Mouse (Mus musculus) heart, embryonic 11.5 days (tissue): ENCODE data around the gene Tagln. TPM values are rescaled to one million over a fixed set of nuclear protein-coding genes. Genes with fewer than 3 reads are reported as not detected.

ENCODE experiments used
- ATAC-seq: fragments of 200-750 bp; cut with Nextera tagmentation; replicated peaks from 2 replicates; pipeline ENCODE4 v1.8.0; 2017; ENCODE audit warnings: moderate library complexity; ENCODE audit not compliant: insufficient number of reproducible peaks, low FRiP score, low TSS enrichment
- H3K27ac ChIP-seq: fragments of 300-500 bp; sonication (generic); 2 replicates; pipeline ENCODE4 v1.5.1; 2014; ENCODE audit warnings: mild to moderate bottlenecking, low read depth, low read length
- H3K27me3 ChIP-seq: fragments of 300-500 bp; sonication (generic); 2 replicates; pipeline ENCODE4 v1.6.1; 2014; ENCODE audit warnings: mild to moderate bottlenecking, low read length, mixed read lengths; ENCODE audit not compliant: control insufficient read depth, insufficient read depth
- H3K36me3 ChIP-seq: fragments of 300-500 bp; sonication (generic); 2 replicates; pipeline ENCODE4 v1.6.1; 2014; ENCODE audit warnings: mild to moderate bottlenecking, low read length, moderate library complexity, mixed read lengths; ENCODE audit not compliant: control insufficient read depth, insufficient read depth
- H3K4me1 ChIP-seq: fragments of 300-500 bp; sonication (generic); 2 replicates; pipeline ENCODE4 v1.6.1; 2014; ENCODE audit warnings: low read length; ENCODE audit not compliant: control insufficient read depth, insufficient read depth
- H3K4me2 ChIP-seq: fragments of 300-500 bp; sonication (generic); 2 replicates; pipeline ENCODE4 v1.6.1; 2014; ENCODE audit warnings: mild to moderate bottlenecking, moderate library complexity
- H3K4me3 ChIP-seq: fragments of 300-500 bp; sonication (generic); 2 replicates; pipeline ENCODE4 v1.5.1; 2014; ENCODE audit warnings: low read depth, low read length
- H3K9ac ChIP-seq: fragments of 300-500 bp; sonication (generic); 2 replicates; pipeline ENCODE4 v1.6.1; 2014; ENCODE audit warnings: mild to moderate bottlenecking, low read depth, low read length, moderate library complexity
- H3K9me3 ChIP-seq: fragments of 300-500 bp; sonication (generic); replicated peaks from 2 replicates; pipeline ENCODE4 v1.6.1; 2016; ENCODE audit warnings: low read length; ENCODE audit not compliant: control insufficient read depth
- WGBS: fragments of 180-500 bp; shearing (Covaris S2); extraction: QIAGEN DNeasy Blood & Tissue Kit; methylation state at CpG from one replicate; pipeline ENCODE4 v1.1.7; 2014; ENCODE audit not compliant: insufficient replicate concordance; 5-methylcytosine and 5-hydroxymethylcytosine counted together
- polyA plus RNA-seq: library from polyadenylated mRNA; unstranded; fragments of >200 nt; fragmentation: Nextera tagmentation; extraction: Ambion mirVana; gene quantifications from 2 replicates; pipeline ENCODE4 v1.2.1, GENCODE M21; 2014

Gene Tagln
- polyA plus RNA-seq, 1 experiment from 2014 or later, result 365 TPM

DNA sequence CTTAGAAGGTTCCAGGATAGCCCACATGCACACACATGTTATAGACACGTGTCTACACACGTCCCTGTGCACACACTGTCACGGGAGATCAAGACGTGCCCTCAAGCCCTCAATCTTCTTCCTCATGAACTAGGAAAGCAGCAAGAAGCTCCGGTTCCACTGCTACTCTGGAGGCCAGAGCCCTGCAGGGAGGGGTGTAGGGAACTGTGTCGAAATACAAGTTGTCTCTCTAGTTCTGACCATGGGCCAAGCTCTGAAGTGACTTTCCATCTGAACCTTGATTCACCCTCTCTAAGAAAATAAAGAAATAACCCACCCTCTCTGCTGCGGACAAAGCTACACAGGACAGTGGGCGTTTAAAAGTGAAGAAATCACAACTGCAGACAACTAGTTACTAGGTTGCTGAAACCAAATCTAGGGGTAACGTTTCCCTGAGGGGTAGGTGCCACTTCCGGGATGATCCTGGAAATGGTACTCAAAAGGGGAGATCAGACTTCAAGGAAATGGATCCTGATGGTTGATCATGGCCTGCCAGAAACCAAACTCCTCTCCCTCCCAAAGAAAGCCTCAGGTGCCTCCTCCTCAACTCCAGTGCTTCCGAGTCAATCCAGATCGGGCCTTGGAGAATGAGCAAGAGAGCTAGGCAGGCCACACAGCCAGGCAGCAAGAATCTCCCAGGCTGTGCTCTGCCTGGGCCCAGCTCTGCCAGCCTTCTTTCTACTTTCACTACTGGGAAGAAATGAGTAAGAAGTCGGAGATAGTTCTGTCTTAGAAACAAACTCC is 17.8 kb upstream of the Tagln start:
- WGBS, result 59% methylated on average over 13 of the region's 13 CpGs
- ATAC-seq, result no peak
- H3K9me3 ChIP-seq, result no peaks in the 10 kb centered on the region
- H3K4me1 ChIP-seq, result peaks cover 13% of the 10 kb centered on the region
- H3K27me3 ChIP-seq, result no peaks in the 10 kb centered on the region
- H3K4me2 ChIP-seq, result peak overlapping the region; percentile 92
- H3K27ac ChIP-seq, result peak overlapping the region; percentile 70
- peaks cover 10% of the 10 kb centered on the region for H3K36me3 ChIP-seq
- peak overlapping the region; percentile 67 for H3K4me3 ChIP-seq
- H3K9ac ChIP-seq, result peak overlapping the region; percentile 88

DNA sequence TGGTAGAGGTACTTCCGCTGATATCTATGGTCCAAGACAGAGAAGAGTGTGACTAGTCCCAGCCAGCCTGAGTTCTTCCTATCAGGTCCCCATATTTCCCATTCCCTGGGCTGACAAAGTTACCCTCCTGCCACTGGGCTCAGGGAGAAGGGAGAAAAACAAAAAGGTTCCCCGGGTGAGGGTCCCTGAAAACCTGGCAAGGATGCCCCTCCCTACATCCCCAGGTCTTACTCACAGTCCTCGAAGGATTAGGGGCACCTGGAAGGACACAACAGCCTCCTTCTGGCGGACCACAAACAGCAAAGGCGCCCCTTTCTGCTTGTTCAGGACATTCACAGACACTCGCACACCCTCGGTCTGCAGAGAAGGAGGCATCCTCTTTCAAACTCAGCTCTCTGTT is 17.0 kb upstream of the Tagln start:
- no peak overlapping the region for H3K4me3 ChIP-seq
- 83% methylated on average over 7 of the region's 7 CpGs for WGBS
- H3K27ac ChIP-seq, result no peak overlapping the region
- H3K4me2 ChIP-seq, result peak overlapping the region; percentile 92; the same call in 1 of the 2 replicates
- H3K36me3 ChIP-seq, result peaks cover 10% of the 10 kb centered on the region
- H3K9ac ChIP-seq, result peak overlapping the region; percentile 88; the same call in 1 of the 2 replicates
- ATAC-seq, result no peak
- H3K4me1 ChIP-seq, result peaks cover 13% of the 10 kb centered on the region
- no peaks in the 10 kb centered on the region for H3K27me3 ChIP-seq
- no peaks in the 10 kb centered on the region for H3K9me3 ChIP-seq

DNA sequence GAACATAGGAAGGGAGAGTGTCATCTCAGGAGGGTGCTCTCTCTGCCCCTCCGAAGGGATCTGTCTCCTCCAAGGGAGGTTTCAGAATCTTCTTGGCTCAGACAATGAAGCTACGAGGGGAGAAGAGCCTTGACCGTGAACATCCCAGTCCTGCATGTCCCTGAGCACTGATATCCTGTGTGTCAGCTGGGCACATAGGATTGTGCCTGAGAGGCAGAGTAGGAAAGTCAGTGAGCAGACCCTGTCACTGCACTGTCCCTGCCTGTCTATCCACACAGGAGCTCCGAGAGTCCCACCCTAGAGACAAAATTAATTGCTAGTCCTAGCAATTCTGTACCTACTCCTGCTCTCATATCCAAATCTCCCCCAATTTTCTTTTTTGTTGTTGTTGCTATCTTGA is 16.2 kb upstream of the Tagln start:
- H3K36me3 ChIP-seq, result peaks cover 10% of the 10 kb centered on the region

DNA sequence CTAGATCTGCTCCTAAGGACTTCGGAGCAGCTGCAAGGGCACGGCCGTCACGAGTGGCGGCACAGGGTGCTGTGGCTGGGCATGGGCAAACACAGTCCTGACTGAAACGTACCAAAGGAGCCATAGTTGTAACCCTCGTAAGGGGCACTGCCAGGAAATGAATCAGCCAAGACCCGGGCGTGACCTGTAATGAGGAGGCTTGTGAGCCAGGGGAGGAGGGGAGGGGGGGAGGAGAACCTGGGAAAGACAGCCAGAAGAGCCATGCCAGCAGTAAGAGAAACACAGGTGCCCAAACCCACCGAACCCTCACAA is 11.0 kb upstream of the Tagln start:
- H3K36me3 ChIP-seq, result peaks cover 37% of the 10 kb centered on the region
- ATAC-seq, result no peak
- H3K27me3 ChIP-seq, result no peaks in the 10 kb centered on the region
- no peak overlapping the region for H3K4me3 ChIP-seq
- no peaks in the 10 kb centered on the region for H3K9me3 ChIP-seq
- H3K9ac ChIP-seq, result no peak overlapping the region
- H3K4me2 ChIP-seq, result no peak overlapping the region
- no peaks in the 10 kb centered on the region for H3K4me1 ChIP-seq
- H3K27ac ChIP-seq, result no peak overlapping the region
- WGBS, result 86% methylated on average over 10 of the region's 10 CpGs

More for the DNA sequence above, 16.2 kb upstream of the Tagln start:
- WGBS, result 86% methylated on average over 4 of the region's 4 CpGs
- no peak for ATAC-seq
- Histone ChIP-seq H3K27me3 (no peaks in the 10 kb centered on the region), H3K4me3 (no peak overlapping the region), H3K4me1 (peaks cover 13% of the 10 kb centered on the region), H3K27ac (no peak overlapping the region), H3K9me3 (no peaks in the 10 kb centered on the region), H3K9ac (no peak overlapping the region), H3K4me2 (no peak overlapping the region)

DNA sequence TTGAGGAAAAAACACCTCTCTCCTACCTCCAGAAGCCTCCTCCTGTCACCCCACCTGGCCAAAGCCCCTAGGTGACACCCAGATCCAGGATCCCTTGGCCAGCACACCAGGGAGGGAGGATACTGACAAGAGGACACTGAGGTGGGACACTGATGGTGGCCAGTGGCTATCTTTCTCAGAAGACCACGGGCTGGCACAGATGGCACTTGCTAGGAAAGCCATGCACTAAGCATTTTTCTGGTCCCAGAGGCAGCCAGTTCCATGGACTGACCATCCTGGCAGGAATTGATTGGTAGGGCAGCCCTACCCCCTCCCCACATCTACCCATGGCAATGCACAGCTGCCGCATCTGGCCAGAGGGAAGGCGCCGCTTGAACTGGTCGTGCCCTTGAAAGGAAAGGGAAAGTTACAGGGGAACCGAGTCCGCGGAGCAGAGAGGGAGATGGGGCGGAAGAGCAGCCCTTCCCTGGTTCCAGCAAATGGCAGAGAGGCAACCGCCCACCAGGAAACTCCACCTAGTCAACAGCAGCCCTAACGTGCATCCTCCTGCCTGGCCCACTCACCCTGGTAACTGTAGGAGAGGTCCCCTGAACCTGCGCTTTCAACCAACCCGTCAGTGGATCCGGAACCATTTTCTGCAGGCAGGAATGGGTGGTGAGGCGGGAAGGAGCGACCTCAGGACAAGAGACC is 10.5 kb upstream of the Tagln start:
- 80% methylated on average over 16 of the region's 16 CpGs for WGBS
- H3K4me3 ChIP-seq, result no peak overlapping the region
- no peak overlapping the region for H3K27ac ChIP-seq
- H3K9ac ChIP-seq, result no peak overlapping the region
- H3K9me3 ChIP-seq, result no peaks in the 10 kb centered on the region
- no peak for ATAC-seq
- no peaks in the 10 kb centered on the region for H3K27me3 ChIP-seq
- H3K36me3 ChIP-seq, result peaks cover 37% of the 10 kb centered on the region
- no peak overlapping the region for H3K4me2 ChIP-seq
- no peaks in the 10 kb centered on the region for H3K4me1 ChIP-seq

DNA sequence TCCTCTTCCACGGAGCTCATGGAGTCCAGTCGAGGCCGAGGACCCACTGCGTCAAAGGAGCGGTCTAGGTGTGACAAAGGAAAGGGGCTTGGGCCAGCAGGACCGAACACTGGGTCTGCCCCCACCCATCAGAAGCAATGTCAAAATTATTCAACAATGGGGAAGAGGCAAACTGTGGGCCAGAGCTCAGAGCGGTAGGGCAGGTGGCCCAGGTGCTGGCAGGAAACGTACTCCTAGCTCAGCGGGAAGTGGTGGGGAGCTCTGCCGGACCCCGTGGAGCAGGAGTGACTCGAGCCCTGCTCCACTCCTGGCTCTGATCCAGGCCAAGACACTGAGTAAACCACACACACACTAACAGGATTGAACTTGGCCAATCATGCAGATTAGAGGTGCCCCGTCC is 9.9 kb upstream of the Tagln start:
- no peaks in the 10 kb centered on the region for H3K4me1 ChIP-seq
- no peaks in the 10 kb centered on the region for H3K27me3 ChIP-seq
- H3K9ac ChIP-seq, result no peak overlapping the region
- no peak overlapping the region for H3K27ac ChIP-seq
- no peaks in the 10 kb centered on the region for H3K9me3 ChIP-seq
- no peak overlapping the region for H3K4me3 ChIP-seq
- H3K36me3 ChIP-seq, result peaks cover 37% of the 10 kb centered on the region
- WGBS, result 88% methylated on average over 13 of the region's 13 CpGs
- no peak for ATAC-seq
- H3K4me2 ChIP-seq, result no peak overlapping the region

DNA sequence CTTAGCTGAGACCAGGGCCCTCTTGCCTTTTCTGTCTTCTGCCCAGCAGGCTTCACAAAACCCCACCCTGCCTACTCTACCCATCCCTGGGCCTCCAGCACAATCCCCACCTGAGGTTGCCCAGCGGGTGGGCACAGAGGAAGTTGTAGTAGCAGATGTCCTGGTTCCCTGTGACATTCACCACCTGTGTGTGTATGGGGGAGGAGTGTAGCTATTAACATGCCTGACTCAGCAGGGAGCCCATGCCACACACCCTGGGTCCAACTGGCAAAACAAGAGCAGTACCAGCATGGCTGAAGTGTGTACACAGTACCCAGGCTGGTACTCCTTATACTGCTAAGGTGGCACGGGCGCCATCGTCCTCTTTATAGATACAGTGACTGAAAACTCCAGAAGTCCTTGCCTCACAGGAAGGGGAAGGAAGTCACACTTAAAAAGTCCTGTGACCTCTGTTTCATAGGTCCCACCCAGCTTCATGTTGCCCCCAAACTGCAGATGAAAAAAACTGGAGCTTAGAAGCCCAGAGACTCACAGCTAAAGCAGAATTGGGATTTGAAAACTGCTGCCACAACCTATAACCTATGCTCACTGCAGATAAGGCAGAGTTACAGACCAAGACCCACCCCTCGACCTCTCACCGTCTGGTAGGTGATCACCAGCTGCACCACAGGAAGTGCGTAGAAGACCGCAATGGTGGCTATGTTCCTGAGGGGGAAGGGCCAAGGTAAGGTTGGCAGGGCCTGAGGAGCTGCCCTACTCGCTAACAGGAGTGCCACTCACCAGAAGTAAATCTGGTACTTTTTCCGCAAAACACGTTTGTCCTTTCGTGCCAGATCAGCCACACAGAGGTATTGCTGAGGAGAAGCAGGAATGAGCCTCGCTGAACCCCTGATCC is 8.9 kb upstream of the Tagln start:
- H3K4me2 ChIP-seq, result no peak overlapping the region
- ATAC-seq, result no peak
- H3K27ac ChIP-seq, result no peak overlapping the region
- WGBS, result 80% methylated on average over 13 of the region's 13 CpGs
- H3K27me3 ChIP-seq, result no peaks in the 10 kb centered on the region
- H3K36me3 ChIP-seq, result peaks cover 35% of the 10 kb centered on the region
- no peak overlapping the region for H3K4me3 ChIP-seq
- no peaks in the 10 kb centered on the region for H3K4me1 ChIP-seq
- H3K9me3 ChIP-seq, result no peaks in the 10 kb centered on the region
- no peak overlapping the region for H3K9ac ChIP-seq

DNA sequence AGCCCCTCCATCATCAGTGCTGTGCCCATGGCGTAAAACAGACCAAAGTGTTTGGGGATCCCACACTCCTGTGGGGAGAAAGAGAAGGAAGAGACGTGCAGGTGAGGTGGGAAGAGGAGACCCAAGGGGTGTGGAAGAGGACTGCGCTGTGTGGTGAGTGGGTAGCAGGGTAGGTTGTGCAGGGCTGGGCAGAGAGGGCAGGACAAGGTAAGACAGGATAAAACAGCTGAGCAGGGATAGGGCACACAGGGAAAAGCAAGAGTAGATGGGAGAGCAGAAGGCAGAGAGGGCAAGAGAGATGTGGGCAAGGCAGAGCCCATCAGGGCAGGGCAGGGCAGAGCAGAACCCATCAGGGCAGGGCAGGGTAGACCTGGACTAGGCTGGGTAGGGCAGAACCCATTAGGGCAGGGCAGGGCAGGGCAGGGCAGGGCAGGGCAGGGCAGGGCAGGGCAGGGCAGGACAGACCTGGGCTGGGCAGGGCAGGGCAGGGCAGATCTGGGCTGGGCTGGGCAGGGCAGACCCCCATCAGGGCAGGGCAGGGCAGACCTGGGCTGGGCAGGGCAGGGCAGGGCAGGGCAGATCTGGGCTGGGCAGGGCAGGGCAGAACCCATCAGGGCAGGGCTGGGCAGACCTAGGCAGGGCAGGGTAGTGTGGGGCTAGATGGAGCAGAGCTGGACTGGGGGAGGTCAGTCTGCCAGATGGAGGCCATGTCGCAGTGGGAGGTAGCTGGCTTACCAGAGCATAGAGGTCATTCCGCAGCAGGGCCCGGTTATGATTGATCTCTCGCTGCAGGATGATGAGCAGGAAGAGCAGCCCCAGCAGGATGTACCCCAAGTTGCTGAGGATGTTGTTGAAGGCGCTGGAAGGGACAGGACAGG is 8.0 kb upstream of the Tagln start:
- Histone ChIP-seq H3K4me2 (no peak overlapping the region), H3K9ac (no peak overlapping the region), H3K27ac (no peak overlapping the region), H3K36me3 (peaks cover 31% of the 10 kb centered on the region), H3K9me3 (no peaks in the 10 kb centered on the region), H3K4me1 (no peaks in the 10 kb centered on the region), H3K4me3 (no peak overlapping the region), H3K27me3 (no peaks in the 10 kb centered on the region)
- 87% methylated on average over 8 of the region's 8 CpGs for WGBS
- 0 out of 2 replicates have a peak, but pooled peaks have one; percentile 23 for ATAC-seq
